Mouse (Mus musculus) kidney, postnatal 36 days (tissue): ENCODE measurements around the gene E4f1.

Experiments
- DNase-seq, 2 experiments: peaks; one replicate each; pipeline ENCODE4 v3.0.0; 2021 to 2022; ENCODE audit warnings: mixed read lengths in 2 of 2

E4f1 gene

DNA sequence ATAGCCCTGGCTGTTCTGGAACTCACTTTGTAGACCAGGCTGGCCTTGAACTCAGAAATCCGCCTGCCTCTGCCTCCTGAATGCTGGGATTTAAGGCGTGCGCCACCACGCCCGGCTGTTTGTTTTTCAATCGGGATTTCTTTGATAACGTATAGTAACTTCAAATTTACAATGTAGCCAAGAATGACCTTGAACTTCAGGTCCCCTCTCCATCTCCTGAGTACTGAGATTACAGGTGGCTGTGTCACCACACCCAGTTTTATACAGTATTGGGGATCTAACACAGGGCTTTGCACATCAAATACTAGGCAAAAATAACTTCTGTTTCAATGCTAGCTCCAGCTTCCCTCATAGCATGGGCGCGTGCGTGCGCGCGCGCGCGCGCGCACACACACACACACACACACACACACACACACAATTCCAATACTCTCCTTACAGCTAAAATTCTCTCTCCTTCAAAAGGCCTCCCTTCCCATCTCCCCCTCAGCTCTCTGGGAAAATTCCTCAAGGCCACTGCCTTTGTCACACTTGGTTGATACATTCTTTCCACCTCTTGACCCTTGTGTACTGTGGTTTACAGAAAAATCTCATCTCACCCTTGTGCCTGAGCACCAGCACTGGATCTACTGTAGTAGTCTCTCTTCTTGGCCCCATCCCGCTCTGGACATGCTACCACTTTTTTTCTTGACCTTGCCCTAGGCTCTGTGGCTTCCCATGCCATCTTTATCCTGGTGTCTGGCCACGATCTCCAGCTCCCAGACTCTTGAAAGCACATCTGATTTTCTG lies 11.1 kb upstream of the E4f1 start:
- no peak for DNase-seq

DNA sequence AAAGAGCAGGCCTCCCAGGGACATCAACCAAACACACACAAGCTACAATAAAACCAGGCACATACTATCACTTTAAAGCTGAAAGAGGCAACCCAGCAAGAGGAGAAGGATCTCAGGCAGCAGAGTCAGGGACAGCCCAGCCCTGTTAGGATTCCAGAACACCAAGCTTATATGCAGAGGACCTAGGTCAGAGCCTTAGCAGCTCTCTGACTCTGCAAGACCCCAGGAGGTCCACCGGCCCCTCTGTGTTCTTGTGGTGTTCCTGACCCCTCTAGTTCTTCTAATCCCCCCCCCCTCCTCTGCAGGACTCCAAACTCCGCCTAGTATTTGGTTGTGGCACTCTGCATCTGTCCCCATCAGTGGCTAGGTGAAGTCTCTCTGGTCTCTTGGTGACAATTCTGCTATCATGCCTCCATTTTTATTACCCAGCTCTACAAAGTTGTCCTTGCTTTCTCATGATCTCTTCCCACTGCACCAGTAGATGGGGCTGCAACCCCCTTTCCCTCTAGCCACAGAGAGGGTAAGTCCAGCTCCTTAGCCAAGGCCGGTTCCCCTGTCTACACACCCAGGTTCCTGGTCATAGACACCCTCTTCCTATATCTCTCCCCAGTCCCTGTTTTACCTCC lies 10.2 kb upstream of the E4f1 start:
- DNase-seq = peak in 1 of 2 experiments; percentile 30

DNA sequence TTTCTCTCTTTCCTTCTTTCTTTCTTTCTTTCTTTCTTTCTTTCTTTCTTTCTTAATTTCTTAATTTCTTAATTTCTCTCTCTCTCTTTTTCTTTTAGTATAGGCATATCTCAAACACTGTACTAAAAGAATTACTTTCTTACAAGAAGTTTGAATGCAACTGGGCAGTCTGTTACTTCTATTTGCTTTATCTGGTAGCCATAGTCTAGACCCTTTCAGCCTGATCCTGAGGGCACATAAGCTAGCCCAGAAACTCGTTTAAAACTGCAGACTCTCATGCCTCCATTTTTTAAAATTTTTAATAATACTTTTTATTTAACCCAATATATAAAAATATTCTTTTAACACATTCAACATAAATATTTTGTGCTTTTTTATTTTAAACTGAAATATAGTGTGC lies 9.3 kb upstream of the E4f1 start:
- no peak for DNase-seq

DNA sequence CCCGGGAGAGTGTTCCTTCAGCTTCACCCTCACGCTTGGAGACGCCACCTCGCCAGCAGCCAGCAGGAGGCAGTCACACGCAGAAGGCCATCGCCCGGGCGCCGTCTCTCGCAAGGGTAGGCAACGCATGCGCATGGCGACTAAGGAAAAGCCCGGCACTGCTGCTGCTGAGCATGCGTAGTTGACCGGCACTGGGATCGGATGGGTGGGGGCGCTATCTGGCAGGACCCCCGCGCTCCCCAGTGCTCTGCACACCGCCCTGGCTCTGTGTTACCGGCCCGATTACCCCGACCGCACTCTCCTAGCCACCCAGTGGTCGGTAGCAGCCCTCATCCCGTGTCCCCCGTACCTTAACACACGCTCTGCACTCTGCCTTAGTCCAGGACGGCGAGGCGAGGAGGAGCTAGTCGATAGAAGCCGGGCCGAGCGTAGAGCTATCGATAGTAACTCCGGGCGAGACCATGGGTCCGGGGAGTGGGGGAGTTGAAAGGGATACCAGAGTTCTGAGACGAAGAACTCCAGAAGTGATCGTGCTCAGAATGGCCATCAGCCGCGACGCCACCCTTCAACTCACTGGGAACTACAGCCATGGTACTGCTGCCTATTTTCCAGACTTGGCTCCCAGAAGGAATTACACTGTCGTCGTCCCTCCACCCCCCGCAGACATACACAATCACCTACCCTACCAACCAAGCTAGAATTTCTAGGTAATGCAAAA lies 8.7 kb upstream of the E4f1 start, which contains the start of gene Mlst8:
Gene Mlst8 (minus strand): TSS at position 416 of the 718 bp plus-strand sequence.
- peak; percentile 96 to 99 for DNase-seq

DNA sequence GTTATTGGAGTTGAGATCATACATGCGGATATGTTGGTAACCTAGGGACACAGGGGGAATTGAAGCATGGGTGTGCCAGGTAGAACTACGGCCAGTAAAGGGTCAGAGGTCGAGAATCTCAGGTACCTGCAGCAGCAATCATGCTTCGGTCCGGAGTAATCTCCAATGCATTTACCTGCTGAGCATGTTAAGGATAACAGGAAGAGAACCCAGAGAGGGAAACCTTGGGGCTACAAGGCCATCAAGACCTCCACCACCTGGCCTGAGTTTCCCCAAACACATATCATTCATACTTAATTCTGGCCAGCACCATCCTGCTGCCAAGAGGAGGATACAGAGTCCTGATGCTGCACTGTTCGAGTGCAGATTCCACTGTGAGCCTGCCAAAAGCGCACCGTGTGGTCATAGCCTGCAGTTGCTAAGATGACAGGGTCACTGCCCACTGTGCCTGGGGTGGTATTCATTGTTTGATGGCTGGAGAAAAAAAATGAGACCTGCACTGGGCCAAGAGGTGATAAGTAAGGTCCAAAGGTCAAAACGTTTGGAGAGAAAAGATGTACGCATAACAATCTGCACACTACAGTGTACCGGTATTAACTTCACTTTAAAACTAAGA lies 8.0 kb upstream of the E4f1 start:
- DNase-seq = peak in 1 of 2 experiments; percentile 44

DNA sequence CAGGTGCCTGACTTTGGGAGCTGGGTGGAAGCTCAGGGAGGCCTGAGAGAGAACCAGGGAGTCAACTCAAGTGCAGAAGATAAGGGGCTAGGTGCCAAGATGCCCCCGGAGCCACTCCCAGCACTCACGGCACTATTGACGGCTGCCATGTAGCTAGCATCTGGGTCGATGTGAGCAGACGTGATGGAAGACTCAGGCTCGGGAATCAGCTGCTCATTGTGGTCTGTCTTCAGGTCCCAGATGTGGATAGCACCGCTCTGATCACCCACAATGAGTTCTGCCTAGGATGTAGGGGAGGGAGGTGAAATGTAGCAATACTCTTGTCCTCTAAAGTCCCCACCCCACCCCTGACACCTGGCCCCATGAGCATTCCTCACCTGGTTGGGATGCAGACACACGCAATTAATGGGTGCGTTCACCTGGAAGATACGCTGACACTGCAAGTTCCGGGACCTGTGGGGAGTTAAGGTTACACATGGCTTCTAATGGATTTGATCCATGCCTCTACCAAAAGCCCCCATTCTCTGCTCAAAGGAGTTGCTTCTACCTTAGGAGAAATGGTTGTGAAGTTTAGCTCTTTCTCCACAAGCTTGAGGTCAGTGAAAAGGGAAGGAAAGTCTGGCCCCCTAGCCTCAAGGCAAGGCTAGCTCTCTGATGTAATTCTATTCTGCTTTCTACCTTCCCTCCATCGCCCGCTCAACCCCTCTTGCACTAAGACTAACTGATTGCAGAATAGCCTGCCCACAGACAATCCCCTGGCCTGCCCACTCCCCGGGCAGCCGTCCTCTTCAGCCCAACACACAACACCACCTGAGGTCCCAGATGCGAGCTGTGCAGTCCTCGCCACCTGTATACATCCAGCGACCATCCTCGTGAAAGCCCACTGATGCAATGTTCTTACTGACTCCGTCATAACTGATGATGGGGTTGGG lies 7.2 kb upstream of the E4f1 start:
- DNase-seq = no peak

DNA sequence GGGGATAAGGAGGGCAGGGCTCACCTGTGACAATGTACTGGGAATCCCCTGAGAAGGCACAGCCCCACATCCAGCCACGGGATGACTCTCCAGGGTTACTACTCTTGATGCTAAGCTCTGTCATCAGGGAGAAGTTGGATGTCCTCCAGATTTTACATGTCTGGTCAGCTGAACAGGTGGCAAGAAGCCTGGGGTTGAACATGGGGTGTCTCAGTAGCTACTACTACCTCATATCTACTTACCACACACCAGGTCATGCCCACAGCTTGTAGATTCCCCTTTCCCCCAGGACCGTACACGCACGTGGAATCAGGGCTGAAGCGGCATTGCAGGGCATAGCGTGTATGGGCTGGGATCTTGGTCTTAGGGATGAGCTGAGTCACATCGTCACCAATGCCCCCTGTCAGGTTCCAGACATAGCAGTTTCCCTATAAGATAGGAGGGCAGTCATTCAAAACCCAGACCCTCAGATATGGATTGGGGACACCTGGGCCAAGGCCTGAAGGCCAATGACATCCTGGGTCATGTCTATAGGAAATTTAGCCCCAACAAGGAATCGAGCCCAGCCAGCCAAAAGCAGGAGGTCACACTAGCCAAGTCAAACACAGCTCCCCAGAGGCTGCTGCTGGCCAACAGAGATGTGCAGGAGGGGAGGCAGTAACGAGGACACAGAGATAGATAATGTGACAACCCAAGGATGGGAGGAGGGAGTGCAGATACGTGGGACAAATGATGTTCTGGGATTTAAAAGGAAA lies 6.1 kb upstream of the E4f1 start:
- DNase-seq = no peak

DNA sequence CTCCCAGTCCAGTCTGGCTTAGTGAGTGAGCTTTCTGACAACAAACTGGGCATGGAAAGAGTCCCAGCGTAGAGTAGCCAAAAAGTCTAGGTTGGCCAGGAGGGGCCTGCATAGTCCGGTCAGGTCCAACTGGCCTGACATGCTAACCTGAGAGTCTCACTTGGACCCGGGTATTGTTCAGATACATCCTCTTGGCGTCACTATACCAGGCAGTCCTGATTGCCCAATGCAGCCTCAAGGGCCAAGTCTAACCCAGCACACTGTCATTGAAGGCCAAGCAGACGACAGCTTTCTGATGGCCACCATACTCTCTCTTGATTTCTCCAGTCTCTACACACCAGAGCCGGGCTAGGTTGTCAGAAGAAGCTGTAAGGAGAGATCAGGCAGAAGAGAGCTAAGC lies 5.5 kb upstream of the E4f1 start:
- DNase-seq = no peak

DNA sequence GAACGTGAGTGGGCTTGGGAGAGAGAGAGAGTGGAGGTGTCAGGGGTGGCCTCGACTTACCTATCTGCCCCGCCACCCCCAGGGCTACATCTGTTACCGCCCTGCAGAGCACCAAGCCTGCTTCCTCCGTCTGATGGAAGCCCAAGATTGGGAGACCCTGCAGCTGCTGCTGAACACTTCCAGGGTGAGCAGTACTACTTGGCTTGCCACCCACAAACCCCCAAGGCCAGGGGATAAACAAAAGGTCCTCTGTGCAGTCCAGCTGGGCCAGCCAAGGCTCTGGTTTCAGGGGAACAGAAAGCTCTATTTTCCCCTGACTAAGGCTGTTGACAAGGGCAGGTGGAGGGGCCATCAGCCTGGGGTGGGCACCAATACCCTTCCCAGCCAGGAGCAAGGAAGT lies 4.4 kb upstream of the E4f1 start:
- DNase-seq = no peak

DNA sequence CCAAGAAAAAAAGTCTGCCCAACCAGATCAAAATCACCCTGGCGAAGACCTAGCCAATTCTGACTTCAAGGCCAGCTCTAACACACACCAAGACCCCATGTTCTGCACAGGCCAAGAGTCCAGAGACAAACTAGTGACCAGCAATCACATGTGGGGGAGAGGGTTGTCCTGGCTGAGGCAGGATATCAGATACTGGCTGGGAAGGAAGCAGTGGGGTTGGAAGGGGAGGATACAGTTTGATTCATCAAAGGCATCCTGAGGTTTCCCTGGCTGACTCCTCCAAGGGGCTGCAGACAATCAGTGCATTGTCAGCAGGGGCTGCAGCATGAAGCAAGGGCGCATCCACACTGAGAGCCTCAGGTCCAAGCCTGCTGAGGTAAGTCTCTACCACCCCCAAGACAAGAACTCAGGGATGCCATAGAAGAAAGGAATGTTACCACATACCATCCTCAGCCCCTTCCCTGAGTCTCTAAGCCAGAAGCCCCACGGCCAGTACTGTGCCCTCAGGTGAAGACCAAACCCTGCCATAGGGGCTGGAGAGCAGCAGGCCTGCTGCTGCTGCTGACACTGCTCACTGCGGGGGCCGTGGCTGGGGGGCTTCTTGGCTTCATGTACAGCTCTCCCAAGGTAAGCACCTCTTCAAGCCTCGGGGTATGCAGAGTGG lies 3.6 kb upstream of the E4f1 start, which contains the start of gene Bricd5:
Gene Bricd5 (plus strand): TSS at position 273 of the 664 bp plus-strand sequence.
- DNase-seq = no peak

DNA sequence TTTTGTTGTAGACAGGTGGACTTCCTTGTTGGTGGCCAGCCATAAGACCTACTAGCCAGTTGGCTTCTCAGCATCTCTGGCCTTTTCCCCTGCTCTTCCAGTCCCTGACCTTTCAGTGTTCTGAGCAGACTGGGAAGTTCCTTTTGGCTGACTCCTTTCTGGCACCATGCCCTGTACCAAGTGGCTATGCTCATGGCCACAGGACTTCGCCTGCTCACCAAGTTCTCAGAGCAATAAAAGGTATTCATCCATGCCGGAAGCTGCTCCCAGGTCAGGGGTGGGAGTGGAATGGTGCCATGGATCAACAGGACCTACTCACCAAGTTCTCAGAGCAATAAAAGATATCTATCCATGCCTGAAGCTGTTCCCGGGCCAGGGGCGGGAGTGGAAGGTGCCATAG lies 2.4 kb upstream of the E4f1 start:
- peak; percentile 92 to 95 for DNase-seq

DNA sequence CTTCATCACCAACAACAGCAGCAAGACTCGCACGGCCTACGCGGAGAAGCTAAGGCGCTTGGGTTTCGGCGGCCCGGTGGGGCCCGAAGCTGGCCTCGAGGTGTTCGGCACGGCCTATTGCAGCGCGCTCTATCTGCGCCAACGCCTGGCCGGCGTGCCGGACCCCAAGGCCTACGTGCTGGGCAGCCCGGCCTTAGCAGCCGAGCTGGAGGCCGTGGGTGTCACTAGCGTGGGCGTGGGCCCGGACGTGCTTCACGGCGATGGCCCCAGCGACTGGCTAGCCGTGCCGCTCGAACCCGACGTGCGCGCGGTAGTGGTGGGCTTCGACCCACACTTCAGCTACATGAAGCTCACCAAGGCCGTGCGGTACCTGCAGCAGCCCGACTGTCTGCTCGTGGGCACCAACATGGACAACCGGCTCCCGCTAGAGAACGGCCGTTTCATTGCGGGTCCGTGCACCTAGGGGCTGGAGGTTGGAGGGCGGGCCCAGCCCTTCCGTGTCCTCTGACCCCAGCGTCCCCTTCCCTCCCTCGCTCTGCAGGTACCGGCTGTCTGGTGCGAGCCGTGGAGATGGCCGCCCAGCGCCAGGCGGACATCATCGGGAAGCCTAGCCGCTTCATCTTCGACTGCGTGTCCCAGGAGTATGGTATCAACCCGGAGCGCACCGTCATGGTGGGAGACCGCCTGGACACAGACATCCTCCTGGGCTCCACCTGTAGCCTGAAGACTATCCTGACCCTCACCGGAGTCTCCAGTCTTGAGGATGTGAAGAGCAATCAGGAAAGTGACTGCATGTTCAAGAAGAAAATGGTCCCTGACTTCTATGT lies 801 bp upstream of the E4f1 start:
- peak in 1 of 2 experiments; percentile 50 for DNase-seq

DNA sequence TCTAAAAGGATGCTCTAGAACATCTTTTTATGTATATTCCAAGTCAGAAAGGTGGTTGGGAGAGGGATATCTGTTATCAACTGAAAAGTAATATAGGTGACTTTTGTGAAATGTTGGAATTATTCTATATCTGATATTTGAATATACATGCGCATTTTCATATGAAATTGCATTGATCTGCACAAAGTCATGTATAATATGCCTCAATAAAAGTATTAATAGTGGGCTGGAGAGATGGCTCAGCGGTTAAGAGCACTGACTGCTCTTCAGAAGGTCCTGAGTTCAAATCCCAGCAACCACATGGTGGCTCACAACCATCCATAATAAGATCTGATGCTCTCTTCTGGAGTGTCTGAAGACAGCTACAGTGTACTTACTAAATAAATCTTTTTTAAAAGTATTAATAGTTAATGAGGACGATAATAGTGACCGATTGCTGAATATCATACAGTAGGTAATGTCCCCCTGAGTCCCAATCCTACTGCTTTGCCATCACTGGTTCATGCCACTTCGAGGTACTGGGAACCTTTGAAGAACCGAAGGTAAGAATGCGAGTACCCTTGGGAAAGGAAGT lies 690 bp downstream of the E4f1 start:
- no peak for DNase-seq

DNA sequence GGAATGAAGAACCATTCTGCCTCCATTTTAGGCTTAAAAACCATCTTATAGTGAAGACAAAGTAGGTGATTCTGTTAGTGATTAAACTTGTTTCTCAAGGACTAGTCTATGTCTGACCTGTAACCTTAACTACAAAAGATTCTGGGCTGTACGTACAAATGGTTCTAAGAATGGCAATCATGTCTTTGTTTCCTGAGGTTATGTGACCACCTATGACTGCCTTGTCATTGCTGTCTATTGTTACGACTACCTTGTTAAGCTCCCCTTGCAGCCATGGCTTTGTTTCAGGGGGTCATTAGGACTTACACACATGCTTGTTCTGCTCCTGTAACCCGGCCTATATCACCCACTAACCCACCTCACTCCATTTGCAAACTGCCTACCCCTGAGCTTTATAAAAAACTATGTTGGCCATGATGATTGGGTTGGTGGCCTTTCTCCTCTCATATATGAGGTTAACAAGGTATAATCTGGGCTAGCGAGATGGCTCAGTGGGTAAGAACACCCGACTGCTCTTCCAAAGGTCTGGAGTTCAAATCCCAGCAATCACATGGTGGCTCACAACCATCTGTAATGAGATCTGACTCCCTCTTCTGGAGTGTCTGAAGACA lies 1.4 kb downstream of the E4f1 start:
- no peak for DNase-seq

DNA sequence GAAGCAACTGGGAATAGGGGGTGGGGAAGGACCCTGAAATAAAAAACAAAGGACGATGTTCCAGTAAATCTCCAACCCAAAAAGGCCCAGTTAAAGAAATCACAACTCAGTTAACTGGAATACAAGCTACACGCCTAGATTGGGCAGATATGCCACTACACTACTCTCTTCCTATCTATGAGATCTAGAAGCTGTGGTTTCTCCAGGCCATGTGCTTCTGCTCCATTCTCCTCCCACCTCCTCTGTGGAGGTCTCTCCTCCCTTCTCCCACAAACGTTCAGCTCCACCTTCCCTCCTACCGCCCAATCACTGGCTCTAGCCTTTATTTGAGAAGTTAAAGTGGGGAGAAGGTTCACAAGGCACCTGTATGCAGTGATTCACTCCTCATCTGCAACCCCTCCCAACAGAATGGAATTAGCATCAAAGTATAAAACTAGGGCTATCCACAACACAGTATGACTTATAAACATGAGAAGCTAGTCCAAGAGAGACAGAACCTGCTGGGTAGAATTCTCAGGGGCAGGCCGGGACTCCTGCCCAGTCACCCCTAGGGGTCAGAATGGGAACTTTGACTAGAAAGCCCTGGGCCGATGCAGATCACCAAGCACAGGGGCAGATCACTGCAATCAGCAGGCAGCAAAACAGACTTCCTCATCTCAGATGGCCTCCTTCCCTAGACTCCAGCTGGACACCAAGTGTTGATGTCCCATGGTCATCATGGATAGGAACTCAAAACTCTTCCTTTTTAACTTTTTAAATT lies 6.6 kb downstream of the E4f1 start:
- DNase-seq = peak; percentile 65

DNA sequence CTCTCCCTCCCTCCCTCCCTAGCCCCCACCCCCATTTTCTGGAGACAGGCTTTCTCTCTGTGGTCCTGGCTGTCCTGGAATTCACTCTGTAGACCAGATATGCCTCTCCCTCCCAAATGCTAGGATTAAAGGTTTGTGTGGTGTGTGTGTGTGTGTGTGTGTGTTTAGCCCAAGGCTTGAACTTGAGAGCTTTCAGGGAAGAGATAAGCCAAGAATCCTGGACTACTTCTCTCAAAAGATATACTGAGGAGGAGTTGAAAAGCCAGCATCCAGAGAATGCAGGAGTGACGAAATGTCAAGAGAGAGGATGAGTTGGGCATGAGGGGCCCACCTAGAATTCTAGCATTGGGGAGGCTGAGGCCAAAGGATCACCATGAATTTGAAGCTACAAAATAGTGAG lies 7.2 kb downstream of the E4f1 start:
- no peak for DNase-seq

DNA sequence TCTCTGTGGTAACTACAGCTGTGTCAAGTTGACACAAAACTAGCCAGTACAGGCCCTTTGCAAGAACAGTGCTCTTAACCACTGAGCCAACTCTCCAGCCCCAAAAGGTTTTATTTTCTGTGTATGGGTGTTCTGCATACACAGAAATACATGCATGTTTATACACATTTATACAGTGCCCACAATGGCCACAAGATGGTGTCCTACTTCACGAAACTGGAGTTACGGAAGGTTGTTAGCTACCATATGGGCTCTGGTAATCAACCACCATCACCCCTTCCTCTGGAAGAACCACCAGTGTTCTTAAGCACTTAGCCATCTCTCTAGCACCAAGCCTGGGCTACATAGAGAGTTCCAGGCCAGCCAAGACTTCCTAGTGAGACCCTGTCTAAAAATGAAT lies 8.5 kb downstream of the E4f1 start:
- DNase-seq = peak; percentile 49 to 66
